Mouse (Mus musculus) midbrain, postnatal 0 days (tissue): Measurements from ENCODE around the gene Bcas1. TPM values are rescaled to one million over a fixed set of nuclear protein-coding genes. Genes with fewer than 3 reads are reported as not detected.

Source experiments
- ATAC-seq: fragments of 200-750 bp; cut with Nextera tagmentation; 2 replicates; pipeline ENCODE4 v1.8.0; 2017; ENCODE audit warnings: moderate number of reproducible peaks, mild to moderate bottlenecking, moderate TSS enrichment, moderate library complexity; ENCODE audit not compliant: low FRiP score
- DNase-seq: peaks from one replicate; pipeline ENCODE4 v3.0.0-alpha.2; 2015; ENCODE audit warnings: low spot score
- H3K27ac ChIP-seq: fragments of 300-500 bp; sonication (generic); 2 replicates; pipeline ENCODE4 v1.5.1; 2014; ENCODE audit warnings: low read depth, mild to moderate bottlenecking, low read length, mixed read lengths
- H3K27me3 ChIP-seq: fragments of 300-500 bp; sonication (generic); 2 replicates; pipeline ENCODE4 v1.6.1; 2014; ENCODE audit warnings: low read length, control low read depth, mixed read lengths; ENCODE audit not compliant: insufficient read depth
- H3K36me3 ChIP-seq: fragments of 300-500 bp; sonication (generic); 2 replicates; pipeline ENCODE4 v1.6.1; 2014; ENCODE audit warnings: low read length, control low read depth, mixed read lengths; ENCODE audit not compliant: insufficient read depth
- H3K4me1 ChIP-seq: fragments of 300-500 bp; sonication (generic); 2 replicates; pipeline ENCODE4 v1.6.1; 2014; ENCODE audit warnings: mild to moderate bottlenecking, control low read depth, antibody characterized with exemption, low read length, mixed read lengths; ENCODE audit not compliant: insufficient read depth
- H3K4me2 ChIP-seq: fragments of 300-500 bp; sonication (generic); 2 replicates; pipeline ENCODE4 v1.6.1; 2014; ENCODE audit warnings: low read depth, mild to moderate bottlenecking, low read length, mixed read lengths; ENCODE audit not compliant: poor library complexity, severe bottlenecking
- H3K4me3 ChIP-seq: fragments of 300-500 bp; sonication (generic); 2 replicates; pipeline ENCODE4 v1.5.1; 2014; ENCODE audit warnings: low read depth, mild to moderate bottlenecking, low read length, moderate library complexity
- H3K9ac ChIP-seq: fragments of 300-500 bp; sonication (generic); replicated peaks from 2 replicates; pipeline ENCODE4 v1.6.1; 2014; ENCODE audit warnings: mild to moderate bottlenecking, low read length, moderate library complexity, mixed read lengths; ENCODE audit not compliant: poor library complexity, severe bottlenecking
- H3K9me3 ChIP-seq: fragments of 300-500 bp; sonication (generic); 2 replicates; pipeline ENCODE4 v1.6.1; 2016; ENCODE audit warnings: low read length, control low read depth
- CTCF ChIP-seq: IDR thresholded peaks from 2 replicates; pipeline ENCODE4 v1.5.1; 2016; ENCODE audit warnings: antibody characterized with exemption, mild to moderate bottlenecking
- WGBS: fragments of 180-500 bp; shearing (Covaris S2); extraction: QIAGEN DNeasy Blood & Tissue Kit; methylation state at CpG from one replicate; pipeline ENCODE4 v1.1.7; 2014; 5-methylcytosine and 5-hydroxymethylcytosine counted together
- polyA plus RNA-seq: library from polyadenylated mRNA; unstranded; fragments of >200 nt; fragmentation: Nextera tagmentation; extraction: Ambion mirVana; gene quantifications from 2 replicates; pipeline ENCODE4 v1.2.1, GENCODE M21; 2015
- total RNA-seq: library from RNA; depleted of rRNA; stranded (reverse); fragments of >200 nt; gene quantifications from 2 replicates; pipeline ENCODE4 v1.2.3, GENCODE M21; 2014

The Bcas1 gene
- total and polyA plus RNA-seq, 2 experiments from 2014 or later: 7.5 to 9.6 TPM

DNA sequence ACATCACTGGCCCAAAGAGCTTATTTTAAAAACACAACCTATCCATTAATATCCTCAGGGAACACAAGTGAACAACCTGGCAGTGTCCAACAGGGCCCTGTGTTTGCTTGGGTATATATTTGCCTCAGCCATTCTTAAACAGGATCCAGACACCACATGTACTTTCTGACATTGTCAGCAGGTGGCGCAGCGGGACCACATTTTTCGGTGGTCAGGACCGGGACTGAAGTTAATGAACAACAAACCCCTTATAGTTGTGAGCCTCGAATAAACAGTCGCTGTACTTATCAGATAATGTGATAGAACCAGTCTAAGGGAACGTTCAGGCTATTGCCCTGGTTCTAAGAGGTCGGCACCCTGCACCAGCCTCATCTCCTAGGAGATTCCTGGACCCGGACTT lies 23.3 kb upstream of the Bcas1 start:
- WGBS: 6% methylated on average over 9 of the region's 9 CpGs
- peak; percentile 74 for DNase-seq

GRCm38 (mm10) chr2:170447651-170448050 lies 20.0 kb upstream of the Bcas1 start:
- no peak for DNase-seq
- Histone ChIP-seq H3K27me3 (peaks cover 4% of the 10 kb centered on the region; the same call in 1 of the 2 replicates), H3K4me3 (no peak overlapping the region), H3K9me3 (no peaks in the 10 kb centered on the region), H3K36me3 (no peaks in the 10 kb centered on the region), H3K4me2 (no peak overlapping the region), H3K9ac (no peak overlapping the region), H3K4me1 (no peaks in the 10 kb centered on the region), H3K27ac (no peak overlapping the region)
- ATAC-seq: no peak
- WGBS: 65% methylated on average over 10 of the region's 10 CpGs
- no peak for TF ChIP-seq CTCF

More for the DNA sequence above, 23.3 kb upstream of the Bcas1 start:
- no peak overlapping the region for H3K4me3 ChIP-seq
- no peaks in the 10 kb centered on the region for H3K9me3 ChIP-seq
- H3K36me3 ChIP-seq: no peaks in the 10 kb centered on the region
- no peak overlapping the region for H3K4me2 ChIP-seq
- TF ChIP-seq CTCF: peak; percentile 92
- H3K27me3 ChIP-seq: peaks cover 4% of the 10 kb centered on the region; the same call in 1 of the 2 replicates
- no peak overlapping the region for H3K27ac ChIP-seq
- ATAC-seq: no peak
- no peak overlapping the region for H3K9ac ChIP-seq
- no peaks in the 10 kb centered on the region for H3K4me1 ChIP-seq

DNA sequence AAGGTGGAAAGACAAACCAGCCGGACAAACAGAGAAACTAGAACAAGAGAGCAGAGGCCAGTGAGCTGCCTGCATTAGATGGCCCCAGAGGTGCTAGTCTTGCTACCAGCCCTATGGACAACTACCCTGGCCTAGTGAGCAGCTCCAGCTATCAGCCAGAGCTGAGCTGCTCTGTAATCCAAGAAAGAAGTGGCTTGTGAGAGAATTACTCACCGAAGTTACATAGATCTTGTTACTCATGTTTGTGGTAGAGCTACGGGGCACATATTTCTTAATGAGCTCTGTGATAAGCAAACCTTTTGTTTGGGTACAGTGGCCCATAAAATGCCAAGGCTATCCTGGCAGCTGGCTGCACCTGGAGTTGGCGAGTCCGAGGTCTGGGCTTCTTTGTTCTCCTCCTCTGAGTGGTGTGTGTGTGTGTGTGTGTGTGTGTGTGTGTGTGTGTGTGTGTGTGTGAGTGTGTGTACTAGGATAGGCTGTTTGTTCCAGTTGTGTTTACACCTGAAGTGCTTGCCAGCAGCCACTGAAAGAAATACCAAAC lies 19.3 kb upstream of the Bcas1 start:
- WGBS: 72% methylated on average over 5 of the region's 5 CpGs
- TF ChIP-seq CTCF: no peak
- H3K9me3 ChIP-seq: no peaks in the 10 kb centered on the region
- no peak overlapping the region for H3K4me2 ChIP-seq
- ATAC-seq (no peak), DNase-seq (no peak)
- no peaks in the 10 kb centered on the region for H3K36me3 ChIP-seq
- no peak overlapping the region for H3K9ac ChIP-seq
- peaks cover 4% of the 10 kb centered on the region; the same call in 1 of the 2 replicates for H3K27me3 ChIP-seq
- no peak overlapping the region for H3K4me3 ChIP-seq
- H3K4me1 ChIP-seq: no peaks in the 10 kb centered on the region
- H3K27ac ChIP-seq: no peak overlapping the region

- no peak for TF ChIP-seq CTCF
- no peak overlapping the region for H3K27ac ChIP-seq
- H3K36me3 ChIP-seq: no peaks in the 10 kb centered on the region
- ATAC-seq (no peak), DNase-seq (no peak)
- H3K4me2 ChIP-seq: no peak overlapping the region
- no peak overlapping the region for H3K9ac ChIP-seq
- no peak overlapping the region for H3K4me3 ChIP-seq
- H3K27me3 ChIP-seq: no peaks in the 10 kb centered on the region
- no peaks in the 10 kb centered on the region for H3K9me3 ChIP-seq
- H3K4me1 ChIP-seq: no peaks in the 10 kb centered on the region
- WGBS: 89% methylated on average over 5 of the region's 5 CpGs
Measured at GRCm38 (mm10) chr2:170445861-170446260, 18.2 kb upstream of the Bcas1 start.

- H3K27ac ChIP-seq: no peak overlapping the region
- no peak overlapping the region for H3K4me3 ChIP-seq
- ATAC-seq (no peak), DNase-seq (no peak)
- H3K9ac ChIP-seq: no peak overlapping the region
- WGBS: 83% methylated on average over 3 of the region's 3 CpGs
- no peak overlapping the region for H3K4me2 ChIP-seq
- no peaks in the 10 kb centered on the region for H3K4me1 ChIP-seq
- H3K9me3 ChIP-seq: no peaks in the 10 kb centered on the region
- H3K27me3 ChIP-seq: no peaks in the 10 kb centered on the region
- TF ChIP-seq CTCF: peak; percentile 66
- H3K36me3 ChIP-seq: no peaks in the 10 kb centered on the region
Measured at GRCm38 (mm10) chr2:170442535-170442934, 14.9 kb upstream of the Bcas1 start.

- DNase-seq (peak; percentile 30), ATAC-seq (no peak)
- Histone ChIP-seq H3K36me3 (no peaks in the 10 kb centered on the region), H3K9me3 (no peaks in the 10 kb centered on the region), H3K27me3 (no peaks in the 10 kb centered on the region), H3K9ac (no peak overlapping the region), H3K4me3 (no peak overlapping the region), H3K4me1 (no peaks in the 10 kb centered on the region), H3K4me2 (no peak overlapping the region), H3K27ac (no peak overlapping the region)
- WGBS: 37% methylated on average over 13 of the region's 13 CpGs
- no peak for TF ChIP-seq CTCF
Measured at GRCm38 (mm10) chr2:170438782-170439181, 11.1 kb upstream of the Bcas1 start.
